In the genomic region with DNA sequence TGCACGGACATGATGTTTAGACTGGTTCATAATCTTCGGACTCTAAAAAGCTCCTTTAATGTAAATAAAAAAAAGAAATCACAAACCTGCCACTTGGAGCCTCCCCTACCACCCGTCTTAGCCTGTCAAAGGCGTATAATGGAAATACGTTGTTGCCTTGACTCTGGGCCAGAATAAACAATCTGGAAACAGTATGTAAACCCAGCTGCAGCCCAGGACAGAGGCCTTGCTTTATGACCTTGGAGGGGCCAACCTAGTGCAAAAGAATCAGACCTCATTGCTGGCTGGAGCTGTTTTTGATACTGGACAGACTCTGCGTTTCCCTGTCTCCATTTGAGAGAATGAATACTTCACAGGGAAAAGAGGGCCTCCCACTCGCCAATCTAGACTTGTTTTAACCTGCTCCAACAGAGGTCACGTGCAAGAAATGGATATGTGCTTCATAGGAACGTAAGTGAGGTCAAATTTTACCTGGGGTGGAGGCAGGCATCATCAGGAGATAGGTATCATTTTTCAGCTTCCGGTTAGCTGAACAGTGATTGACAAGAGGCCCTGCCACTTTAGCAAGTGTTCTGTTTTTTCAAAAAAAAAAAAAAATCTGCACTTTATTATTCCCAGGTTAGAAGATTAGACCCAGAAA, we compare ENCODE assay signal across 9 mouse cellular contexts.
A peak's percentile ranks its signal among the peaks of the same experiment; 100 is the strongest.
DNase-seq lines count a peak whose midpoint lies in the region; ATAC-seq and TF ChIP-seq lines count a peak whose summit lies in the region.
"Had no signal": no experiment of that assay in that cellular context is flagged by ENCODE, and none has a peak within 500 bp of the region (broad histone marks: within the 10 kb centered on the region; RNA-seq: fewer than 3 reads in every experiment).

No protein-coding gene starts in this region.

- intact Hi-C loops in heart, postnatal 10 days (cut with DNase I), result no loop called here

- 13% methylated on average over 10 of the region's 10 CpGs for WGBS in lung, postnatal 0 days
- WGBS in intestine, embryonic 15.5 days, result 29% methylated on average over 10 of the region's 10 CpGs
- 20% methylated on average over 10 of the region's 10 CpGs for WGBS in stomach, embryonic 15.5 days

- DNase-seq in heart, adult 11 months, result peak; percentile 60
- DNase-seq in heart, postnatal 10 days, result no peak
- peak; percentile 48 for DNase-seq in lung, postnatal 0 days (ENCODE audit: low spot score)
- no peak for DNase-seq in lung, adult 18-20 months
- no peak for DNase-seq in left cerebral cortex, adult 8-10 months (ENCODE audit: low spot score in 2 of 2)
- no peak for DNase-seq in urinary bladder, adult 18-20 months (ENCODE audit: low spot score in 2 of 2)

- no peak for TF ChIP-seq EP300 in lung, postnatal 0 days (IDR thresholded peaks at IDR 0.05)

- H3K4me1 ChIP-seq in lung, postnatal 0 days (ENCODE audit: insufficient read depth, low read depth, low read length), result peaks cover 5% of the 10 kb centered on the region; the same call in 1 of the 2 replicates
- H3K4me1 ChIP-seq in intestine, embryonic 15.5 days (replicated peaks), result 0 out of 2 replicates have a peak, but pooled peaks cover 10% of the 10 kb centered on the region
- peaks cover 18% of the 10 kb centered on the region for H3K4me1 ChIP-seq in stomach, embryonic 15.5 days

- peak overlapping the region; percentile 37; the same call in 1 of the 2 replicates for H3K4me2 ChIP-seq in lung, postnatal 0 days (replicated peaks; ENCODE audit: low read depth, low read length)
- peak overlapping the region; percentile 45 for H3K4me2 ChIP-seq in intestine, embryonic 15.5 days (replicated peaks)
- peak overlapping the region; percentile 44 for H3K4me2 ChIP-seq in stomach, embryonic 15.5 days

- no peaks in the 10 kb centered on the region for H3K36me3 ChIP-seq in lung, postnatal 0 days (ENCODE audit: insufficient read depth, low read length)
- H3K36me3 ChIP-seq in intestine, embryonic 15.5 days, result no peaks in the 10 kb centered on the region
- no peaks in the 10 kb centered on the region for H3K36me3 ChIP-seq in stomach, embryonic 15.5 days

- H3K4me3 ChIP-seq in lung, postnatal 0 days (ENCODE audit: low read depth, low read length), result no peak overlapping the region
- no peak overlapping the region for H3K4me3 ChIP-seq in intestine, embryonic 15.5 days (replicated peaks)
- no peak overlapping the region for H3K4me3 ChIP-seq in stomach, embryonic 15.5 days (replicated peaks)
- H3K4me3 ChIP-seq: erythroblast, embryonic 14.5 days had no signal

- no peaks in the 10 kb centered on the region for H3K9me3 ChIP-seq in lung, postnatal 0 days (ENCODE audit: low read length)
- H3K9me3 ChIP-seq in intestine, embryonic 15.5 days, result no peaks in the 10 kb centered on the region
- no peaks in the 10 kb centered on the region for H3K9me3 ChIP-seq in stomach, embryonic 15.5 days

- H3K9ac ChIP-seq in lung, postnatal 0 days (replicated peaks; ENCODE audit: low read depth), result no peak overlapping the region
- H3K9ac ChIP-seq in intestine, embryonic 15.5 days, result no peak overlapping the region; the same call in 1 of the 2 replicates
- no peak overlapping the region for H3K9ac ChIP-seq in stomach, embryonic 15.5 days

- H3K27ac ChIP-seq in lung, postnatal 0 days (ENCODE audit: low read length), result no peak overlapping the region
- peak overlapping the region; percentile 55; the same call in 1 of the 2 replicates for H3K27ac ChIP-seq in intestine, embryonic 15.5 days
- H3K27ac ChIP-seq in stomach, embryonic 15.5 days, result peak overlapping the region; percentile 61; the same call in 1 of the 2 replicates

- ATAC-seq in lung, postnatal 0 days, result peak; percentile 63
- ATAC-seq in intestine, embryonic 15.5 days, result peak; percentile 61
- peak; percentile 75 for ATAC-seq in stomach, embryonic 15.5 days (ENCODE audit: insufficient read depth, low FRiP score, low read depth)

- TF ChIP-seq CTCF in lung, postnatal 0 days (IDR thresholded peaks at IDR 0.05), result no peak

- H3K27me3 ChIP-seq in lung, postnatal 0 days (replicated peaks; ENCODE audit: insufficient read depth, low read length), result no peaks in the 10 kb centered on the region
- H3K27me3 ChIP-seq in intestine, embryonic 15.5 days (replicated peaks), result no peaks in the 10 kb centered on the region
- no peaks in the 10 kb centered on the region for H3K27me3 ChIP-seq in stomach, embryonic 15.5 days (replicated peaks)

Comparison
In these comparisons a context has a peak if more than half of its experiments do, and no peak if none do; other contexts are left out.
1. DNase-seq: peak in heart, adult 11 months (single experiment) and lung, postnatal 0 days (single experiment); none in heart, postnatal 10 days (0 of 2), lung, adult 18-20 months (0 of 2), left cerebral cortex, adult 8-10 months (0 of 2) and urinary bladder, adult 18-20 months (0 of 2).
2. Peak in every context shown above with its lines, with median percentiles within 50 percentile points of each other: ATAC-seq and H3K4me2 ChIP-seq.